Mouse (Mus musculus): ENCODE measurements around the gene Os9.

DNA sequence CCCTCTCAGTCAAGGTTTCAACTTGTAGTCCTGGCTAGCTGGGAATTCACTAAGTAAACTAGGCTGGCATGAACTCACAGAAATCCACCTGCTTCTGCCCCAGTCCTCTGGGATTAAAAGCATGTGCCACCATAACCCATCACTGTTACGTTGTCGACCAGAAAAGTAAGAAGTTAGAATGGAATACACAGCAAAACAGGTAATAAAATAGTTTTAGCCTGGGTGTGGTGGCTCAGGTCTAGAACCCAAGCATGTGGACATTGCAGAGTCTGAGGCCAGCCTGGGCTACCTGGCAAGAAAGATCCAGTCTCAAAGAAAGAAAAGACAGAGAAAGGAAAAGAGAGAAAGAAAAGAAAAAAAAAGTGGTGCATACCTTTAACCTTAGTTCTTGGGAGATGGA, 59.4 kb downstream of the Os9 start:
- no peak for TF ChIP-seq CTCF (conservative IDR thresholded peaks at IDR 0.05; ENCODE audit: low read length)
- no peak for TF ChIP-seq NANOG (IDR thresholded peaks at IDR 0.05; ENCODE audit: borderline replicate concordance, low read length)
